ENCODE assay signal across 8 mouse cellular contexts in the genomic region with DNA sequence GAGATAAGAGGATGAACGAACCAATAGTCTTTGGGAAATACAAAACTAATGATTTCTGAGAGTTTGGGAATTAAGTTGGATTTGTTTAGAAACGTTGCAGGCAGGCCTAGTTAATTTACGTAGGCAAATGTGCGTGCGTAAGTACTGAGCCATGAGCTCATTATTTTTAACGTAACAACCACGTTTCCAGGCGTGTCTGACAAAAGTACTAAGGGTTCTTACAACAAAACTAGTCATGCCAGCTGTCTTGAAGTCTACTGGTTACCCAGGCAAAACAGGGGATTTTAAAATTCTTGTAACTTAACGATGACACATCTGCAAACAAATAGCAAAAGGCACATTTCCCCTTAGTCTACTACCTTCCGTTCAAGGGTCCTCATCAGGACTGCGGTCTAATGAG. TPM values are rescaled to one million over a fixed set of nuclear protein-coding genes. Genes with fewer than 3 reads are reported as not detected.
DNase-seq lines count a peak whose midpoint lies in the region; ATAC-seq and TF ChIP-seq lines count a peak whose summit lies in the region.

No protein-coding gene starts in this region.

- no peaks in the 10 kb centered on the region for H3K9me3 ChIP-seq in embryonic facial prominence, embryonic 12.5 days
- no peaks in the 10 kb centered on the region for H3K9me3 ChIP-seq in limb, embryonic 13.5 days
- no peaks in the 10 kb centered on the region for H3K9me3 ChIP-seq in stomach, embryonic 15.5 days

- H3K4me2 ChIP-seq in embryonic facial prominence, embryonic 12.5 days (replicated peaks) = peak overlapping the region; percentile 83
- H3K4me2 ChIP-seq in limb, embryonic 13.5 days (replicated peaks) = peak overlapping the region; percentile 91
- peak overlapping the region; percentile 94 for H3K4me2 ChIP-seq in stomach, embryonic 15.5 days

- ATAC-seq in embryonic facial prominence, embryonic 12.5 days (ENCODE audit: insufficient number of reproducible peaks, insufficient read depth, low FRiP score, low TSS enrichment) = no peak
- ATAC-seq in limb, embryonic 13.5 days (ENCODE audit: low FRiP score, low read depth) = no peak
- ATAC-seq in stomach, embryonic 15.5 days (ENCODE audit: insufficient read depth, low FRiP score, low read depth) = no peak
- ATAC-seq in activated CD4-positive, CD25-positive, alpha-beta regulatory T cell, adult 4 months = no peak

- no peaks in the 10 kb centered on the region for H3K36me3 ChIP-seq in embryonic facial prominence, embryonic 12.5 days
- H3K36me3 ChIP-seq in limb, embryonic 13.5 days = no peaks in the 10 kb centered on the region
- H3K36me3 ChIP-seq in stomach, embryonic 15.5 days = no peaks in the 10 kb centered on the region

- H3K4me3 ChIP-seq in gastrocnemius, adult 2 months = peak overlapping the region; percentile 87
- H3K4me3 ChIP-seq in embryonic facial prominence, embryonic 12.5 days = peak overlapping the region; percentile 58
- peak overlapping the region; percentile 67 for H3K4me3 ChIP-seq in limb, embryonic 13.5 days
- H3K4me3 ChIP-seq in stomach, embryonic 15.5 days (replicated peaks) = peak overlapping the region; percentile 59

- H3K4me1 ChIP-seq in embryonic facial prominence, embryonic 12.5 days = peaks cover 6% of the 10 kb centered on the region; the same call in 1 of the 2 replicates
- peaks cover 17% of the 10 kb centered on the region for H3K4me1 ChIP-seq in limb, embryonic 13.5 days
- H3K4me1 ChIP-seq in stomach, embryonic 15.5 days = 0 out of 2 replicates have a peak, but pooled peaks cover 6% of the 10 kb centered on the region

- DNase-seq in gastrocnemius, adult 2 months = no peak
- no peak for DNase-seq in gastrocnemius, postnatal 4 days (ENCODE audit: low spot score in 2 of 2)
- DNase-seq in A20 (ENCODE audit: low read depth, low spot score) = peak; percentile 87
- DNase-seq in urinary bladder, postnatal 10 days (ENCODE audit: low spot score) = no peak

- TF ChIP-seq CTCF in gastrocnemius, adult 2 months (IDR thresholded peaks at IDR 0.05) = no peak

- 0 out of 2 replicates have a peak overlapping the region, but pooled peaks have one; percentile 3 for H3K9ac ChIP-seq in embryonic facial prominence, embryonic 12.5 days
- H3K9ac ChIP-seq in limb, embryonic 13.5 days = 0 out of 2 replicates have a peak overlapping the region, but pooled peaks have one; percentile 19
- H3K9ac ChIP-seq in stomach, embryonic 15.5 days = no peak overlapping the region

- intact Hi-C loops in gastrocnemius, adult 2 months (cut with DNase I) = no loop called here

- H3K27ac ChIP-seq in gastrocnemius, adult 2 months = no peak overlapping the region
- H3K27ac ChIP-seq in embryonic facial prominence, embryonic 12.5 days = no peak overlapping the region
- H3K27ac ChIP-seq in limb, embryonic 13.5 days = no peak overlapping the region
- H3K27ac ChIP-seq in stomach, embryonic 15.5 days = no peak overlapping the region

- H3K27me3 ChIP-seq in embryonic facial prominence, embryonic 12.5 days = peaks cover 51% of the 10 kb centered on the region
- H3K27me3 ChIP-seq in limb, embryonic 13.5 days = peaks cover 63% of the 10 kb centered on the region
- peaks cover 13% of the 10 kb centered on the region; the same call in 1 of the 2 replicates for H3K27me3 ChIP-seq in stomach, embryonic 15.5 days (replicated peaks)

- 8% methylated on average over 11 of the region's 11 CpGs for WGBS in embryonic facial prominence, embryonic 12.5 days
- 5% methylated on average over 11 of the region's 11 CpGs for WGBS in limb, embryonic 13.5 days
- 9% methylated on average over 11 of the region's 11 CpGs for WGBS in stomach, embryonic 15.5 days

RNA-seq across cellular contexts. Expression of gene Fcgr4, which starts 15.5 kb away (rescaled TPM):
- not detected for total RNA-seq in gastrocnemius, adult 2 months (2021)
- total RNA-seq in gastrocnemius, postnatal 4 days (2021) = under 1 TPM; 0.37 to 0.62 TPM
- 0.13 TPM in 1 of 2 replicates, not detected in the other for polyA plus RNA-seq in embryonic facial prominence, embryonic 12.5 days (2016; fragmentation: Nextera tagmentation; extraction: Ambion mirVana)
- polyA plus RNA-seq in limb, embryonic 13.5 days (2015; fragmentation: Nextera tagmentation; extraction: Ambion mirVana) = 0.34 and 0.64 TPM in 2 replicates
- polyA plus RNA-seq in stomach, embryonic 15.5 days (2015; fragmentation: Nextera tagmentation; extraction: Ambion mirVana) = 1.3 and 1.7 TPM in 2 replicates
- polyA plus RNA-seq in activated CD4-positive, CD25-positive, alpha-beta regulatory T cell, adult 4 months (2017; shearing (Covaris generic)) = under 1 TPM in 1 of 2 experiments, not detected in 1; 0.40 TPM

RNA-seq across cellular contexts. Expression of gene Fcgr3, which starts 30.5 kb away (rescaled TPM):
- 1 to 10 TPM; 1.8 to 4.3 TPM for total RNA-seq in gastrocnemius, adult 2 months (2021)
- 10 to 100 TPM; 15.7 to 16.8 TPM for total RNA-seq in gastrocnemius, postnatal 4 days (2021)
- polyA plus RNA-seq in embryonic facial prominence, embryonic 12.5 days (2016; fragmentation: Nextera tagmentation; extraction: Ambion mirVana) = 6.0 and 6.5 TPM in 2 replicates
- polyA plus RNA-seq in limb, embryonic 13.5 days (2015; fragmentation: Nextera tagmentation; extraction: Ambion mirVana) = 8.7 and 9.2 TPM in 2 replicates
- polyA plus RNA-seq in stomach, embryonic 15.5 days (2015; fragmentation: Nextera tagmentation; extraction: Ambion mirVana) = 18.7 and 18.8 TPM in 2 replicates
- under 1 TPM in 1 of 2 experiments, not detected in 1; 0.45 TPM for polyA plus RNA-seq in activated CD4-positive, CD25-positive, alpha-beta regulatory T cell, adult 4 months (2017; shearing (Covaris generic))

RNA-seq across cellular contexts. Expression of gene Fcgr2b, which starts 57.9 kb away (rescaled TPM):
- 1 to 10 TPM; 2.2 to 4.1 TPM for total RNA-seq in gastrocnemius, adult 2 months (2021)
- 10 to 100 TPM in 1 of 2 experiments, 1 to 10 TPM in 1; 8.9 to 11.9 TPM for total RNA-seq in gastrocnemius, postnatal 4 days (2021)
- polyA plus RNA-seq in embryonic facial prominence, embryonic 12.5 days (2016; fragmentation: Nextera tagmentation; extraction: Ambion mirVana) = 0.32 and 0.38 TPM in 2 replicates
- polyA plus RNA-seq in limb, embryonic 13.5 days (2015; fragmentation: Nextera tagmentation; extraction: Ambion mirVana) = 0.84 and 1.3 TPM in 2 replicates
- polyA plus RNA-seq in stomach, embryonic 15.5 days (2015; fragmentation: Nextera tagmentation; extraction: Ambion mirVana) = 2.1 and 3.2 TPM in 2 replicates
- under 1 TPM; 0.20 to 0.94 TPM for polyA plus RNA-seq in activated CD4-positive, CD25-positive, alpha-beta regulatory T cell, adult 4 months (2017; shearing (Covaris generic))
